Mouse (Mus musculus) embryonic facial prominence, embryonic 10.5 days (tissue): Measurements from ENCODE around the gene Tdrd12. TPM values are rescaled to one million over a fixed set of nuclear protein-coding genes. Genes with fewer than 3 reads are reported as not detected.
A peak's percentile ranks its signal among the peaks of the same experiment; 100 is the strongest.
"Not testable (repeated sequence)": the region's sequence is repeated elsewhere in the genome, so short reads cannot be mapped to it uniquely, and the experiment has no call there.

Experiments used
- DNase-seq: peaks from one replicate; pipeline ENCODE4 v3.0.0-alpha.2; 2017; ENCODE audit warnings: low spot score
- H3K27ac ChIP-seq: fragments of 300-500 bp; sonication (generic); replicated peaks from 2 replicates; pipeline ENCODE4 v1.5.1; 2016; ENCODE audit warnings: mild to moderate bottlenecking
- H3K27me3 ChIP-seq: fragments of 300-500 bp; sonication (generic); replicated peaks from 2 replicates; pipeline ENCODE4 v1.6.1; 2016; ENCODE audit warnings: low read depth, mild to moderate bottlenecking; ENCODE audit not compliant: poor library complexity, severe bottlenecking
- H3K36me3 ChIP-seq: fragments of 300-500 bp; sonication (generic); replicated peaks from 2 replicates; pipeline ENCODE4 v1.6.1; 2016; ENCODE audit warnings: mild to moderate bottlenecking, moderate library complexity
- H3K4me1 ChIP-seq: fragments of 300-500 bp; sonication (generic); 2 replicates; pipeline ENCODE4 v1.6.1; 2016
- H3K4me3 ChIP-seq: fragments of 300-500 bp; sonication (generic); 2 replicates; pipeline ENCODE4 v1.5.1; 2016; ENCODE audit warnings: mild to moderate bottlenecking, moderate library complexity
- H3K9me3 ChIP-seq: fragments of 300-500 bp; sonication (generic); 2 replicates; pipeline ENCODE4 v1.6.1; 2016; ENCODE audit warnings: mild to moderate bottlenecking
- WGBS: fragments of 180-500 bp; shearing (Covaris S2); methylation state at CpG from one replicate; pipeline ENCODE4 v1.1.7; 2016; 5-methylcytosine and 5-hydroxymethylcytosine counted together
- polyA plus RNA-seq: library from polyadenylated mRNA; unstranded; fragments of >200 nt; fragmentation: Nextera tagmentation; extraction: Ambion mirVana; gene quantifications from 2 replicates; pipeline ENCODE4 v1.2.1, GENCODE M21; 2016

Tdrd12 gene
- polyA plus RNA-seq, 1 experiment from 2014 or later = 0.71 TPM

- H3K4me3 ChIP-seq, H3K27me3 ChIP-seq, H3K4me1 ChIP-seq, DNase-seq, H3K9me3 ChIP-seq, H3K27ac ChIP-seq, H3K36me3 ChIP-seq: not testable (repeated sequence)
- WGBS = 83% methylated on average over 13 of the region's 13 CpGs
Measured at GRCm38 (mm10) chr7:35565965-35566364, 28.4 kb upstream of the Tdrd12 start.

GRCm38 (mm10) chr7:35564872-35565271, 27.3 kb upstream of the Tdrd12 start:
- not testable (repeated sequence) for H3K9me3 ChIP-seq, H3K4me1 ChIP-seq, H3K27me3 ChIP-seq, DNase-seq, H3K36me3 ChIP-seq, H3K27ac ChIP-seq, H3K4me3 ChIP-seq
- WGBS = 88% methylated on average over 10 of the region's 10 CpGs

GRCm38 (mm10) chr7:35564067-35564865, 26.7 kb upstream of the Tdrd12 start:
- Histone ChIP-seq H3K4me3 (no peak overlapping the region), H3K9me3 (no peaks in the 10 kb centered on the region), H3K36me3 (no peaks in the 10 kb centered on the region), H3K27me3 (no peaks in the 10 kb centered on the region), H3K4me1 (peaks cover 4% of the 10 kb centered on the region; the same call in 1 of the 2 replicates), H3K27ac (no peak overlapping the region)
- no peak for DNase-seq
- 90% methylated on average over 2 of the region's 2 CpGs for WGBS

- WGBS = 75% methylated on average over 11 of the region's 11 CpGs
- H3K4me1 ChIP-seq = peaks cover 4% of the 10 kb centered on the region; the same call in 1 of the 2 replicates
Measured at GRCm38 (mm10) chr7:35563071-35563470, 25.5 kb upstream of the Tdrd12 start.

GRCm38 (mm10) chr7:35559838-35560237, 22.3 kb upstream of the Tdrd12 start:
- Histone ChIP-seq H3K4me3 (no peak overlapping the region), H3K27me3 (no peaks in the 10 kb centered on the region), H3K4me1 (peaks cover 16% of the 10 kb centered on the region), H3K9me3 (no peaks in the 10 kb centered on the region), H3K36me3 (no peaks in the 10 kb centered on the region), H3K27ac (no peak overlapping the region)
- 90% methylated on average over 3 of the region's 3 CpGs for WGBS
- no peak for DNase-seq

More at GRCm38 (mm10) chr7:35563071-35563470, 25.5 kb upstream of the Tdrd12 start:
- H3K27me3 ChIP-seq = no peaks in the 10 kb centered on the region
- no peaks in the 10 kb centered on the region for H3K9me3 ChIP-seq
- H3K27ac ChIP-seq = peak overlapping the region; percentile 19; the same call in 1 of the 2 replicates
- H3K4me3 ChIP-seq = no peak overlapping the region
- DNase-seq = no peak
- no peaks in the 10 kb centered on the region for H3K36me3 ChIP-seq

- no peaks in the 10 kb centered on the region for H3K27me3 ChIP-seq
- H3K9me3 ChIP-seq = no peaks in the 10 kb centered on the region
- no peaks in the 10 kb centered on the region for H3K36me3 ChIP-seq
- 64% methylated on average over 2 of the region's 2 CpGs for WGBS
- H3K4me3 ChIP-seq = no peak overlapping the region
- no peak overlapping the region for H3K27ac ChIP-seq
- peaks cover 25% of the 10 kb centered on the region for H3K4me1 ChIP-seq
- no peak for DNase-seq
Measured at GRCm38 (mm10) chr7:35558681-35559080, 21.1 kb upstream of the Tdrd12 start.

- Histone ChIP-seq H3K4me3 (no peak overlapping the region), H3K27ac (no peak overlapping the region), H3K27me3 (no peaks in the 10 kb centered on the region), H3K9me3 (no peaks in the 10 kb centered on the region), H3K36me3 (no peaks in the 10 kb centered on the region), H3K4me1 (peaks cover 21% of the 10 kb centered on the region)
- DNase-seq = no peak
- WGBS = 81% methylated on average over 3 of the region's 3 CpGs
Measured at GRCm38 (mm10) chr7:35557577-35557976, 20.0 kb upstream of the Tdrd12 start.

GRCm38 (mm10) chr7:35556905-35557304, 19.4 kb upstream of the Tdrd12 start:
- no peak overlapping the region for H3K27ac ChIP-seq
- 85% methylated on average over 5 of the region's 5 CpGs for WGBS
- H3K4me3 ChIP-seq = no peak overlapping the region
- DNase-seq = no peak
- H3K27me3 ChIP-seq = no peaks in the 10 kb centered on the region
- H3K9me3 ChIP-seq = no peaks in the 10 kb centered on the region
- no peaks in the 10 kb centered on the region for H3K36me3 ChIP-seq
- peaks cover 21% of the 10 kb centered on the region for H3K4me1 ChIP-seq

- Histone ChIP-seq H3K27me3 (no peaks in the 10 kb centered on the region), H3K4me3 (peak within 1 kb of the TSS; percentile 84), H3K27ac (peak within 1 kb of the TSS; percentile 98), H3K9me3 (no peaks in the 10 kb centered on the region), H3K36me3 (peaks cover 1% of the 10 kb centered on the region; the same call in 1 of the 2 replicates), H3K4me1 (peaks cover 21% of the 10 kb centered on the region)
- no peak for DNase-seq
- WGBS = 74% methylated on average over 4 of the region's 4 CpGs
Measured at GRCm38 (mm10) chr7:35556205-35556603, 18.7 kb upstream of the Tdrd12 start, which contains the start of gene Nudt19. Gene Nudt19 (minus strand): TSS chr7:35556304.

- H3K4me1 ChIP-seq = peaks cover 21% of the 10 kb centered on the region
- H3K27me3 ChIP-seq = no peaks in the 10 kb centered on the region
- no peaks in the 10 kb centered on the region for H3K9me3 ChIP-seq
- WGBS = 1% methylated on average over 93 of the region's 93 CpGs
- peak overlapping the region; percentile 98 for H3K27ac ChIP-seq
- DNase-seq = peak; percentile 96
- H3K4me3 ChIP-seq = peak overlapping the region; percentile 84
- peaks cover 8% of the 10 kb centered on the region for H3K36me3 ChIP-seq
Measured at GRCm38 (mm10) chr7:35555224-35556204, 18.0 kb upstream of the Tdrd12 start.

- 6% methylated on average over 28 of the region's 28 CpGs for WGBS
- Histone ChIP-seq H3K36me3 (peaks cover 16% of the 10 kb centered on the region), H3K27me3 (no peaks in the 10 kb centered on the region), H3K4me1 (peaks cover 21% of the 10 kb centered on the region), H3K9me3 (no peaks in the 10 kb centered on the region), H3K27ac (peak overlapping the region; percentile 98), H3K4me3 (peak overlapping the region; percentile 84)
- peak; percentile 51 for DNase-seq
Measured at GRCm38 (mm10) chr7:35554605-35555175, 17.1 kb upstream of the Tdrd12 start.
